Mouse (Mus musculus): Measurements from ENCODE around the gene Tshz2. TPM values are rescaled to one million over a fixed set of nuclear protein-coding genes. Genes with fewer than 3 reads are reported as not detected.

The Tshz2 gene
- polyA plus RNA-seq (2012) = 0.01 TPM in 1 of 2 replicates, not detected in the other

DNA sequence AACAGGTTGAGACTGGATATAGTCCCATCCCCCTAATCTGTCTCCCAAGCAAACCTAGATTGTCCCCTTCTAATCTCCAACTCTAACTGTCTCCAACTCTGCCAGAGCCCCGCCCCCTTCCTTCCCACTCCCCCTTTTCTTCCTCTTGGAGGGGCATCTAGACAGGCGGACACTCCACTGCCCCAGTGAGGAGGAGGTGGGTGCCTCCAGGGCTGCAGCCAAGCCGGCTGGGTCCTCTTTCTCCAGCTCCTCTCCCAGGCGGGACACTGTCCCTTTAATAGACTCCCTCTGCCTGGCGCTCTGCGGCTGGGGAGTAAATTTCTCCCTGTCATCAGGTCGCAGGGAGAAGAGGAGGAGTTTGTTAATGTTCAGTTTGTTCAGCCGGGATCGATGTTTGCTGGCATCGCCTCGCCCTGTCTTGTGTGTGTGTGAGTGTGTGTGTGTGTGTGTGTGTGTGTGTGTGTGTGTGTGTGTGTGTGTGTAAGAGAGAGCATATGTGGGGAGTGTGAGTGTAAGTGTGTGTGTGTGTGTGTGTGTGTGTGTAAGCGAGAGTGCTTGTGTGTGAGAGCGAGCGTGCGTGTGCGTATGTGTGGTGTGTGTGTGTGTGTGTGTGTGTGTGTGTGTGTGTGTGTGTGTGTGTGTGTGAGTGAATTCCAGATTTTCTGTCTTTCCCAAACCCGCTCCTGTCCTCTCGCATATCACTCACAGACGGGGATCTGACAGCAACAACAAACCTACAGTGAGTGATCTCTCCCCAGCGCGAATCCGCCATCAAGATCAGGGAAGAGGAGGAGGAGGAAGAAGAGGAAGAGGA lies at the start of gene Tshz2:
TSS of gene Tshz2 (plus strand) at position 676 of the 814 bp plus-strand sequence.

DNA sequence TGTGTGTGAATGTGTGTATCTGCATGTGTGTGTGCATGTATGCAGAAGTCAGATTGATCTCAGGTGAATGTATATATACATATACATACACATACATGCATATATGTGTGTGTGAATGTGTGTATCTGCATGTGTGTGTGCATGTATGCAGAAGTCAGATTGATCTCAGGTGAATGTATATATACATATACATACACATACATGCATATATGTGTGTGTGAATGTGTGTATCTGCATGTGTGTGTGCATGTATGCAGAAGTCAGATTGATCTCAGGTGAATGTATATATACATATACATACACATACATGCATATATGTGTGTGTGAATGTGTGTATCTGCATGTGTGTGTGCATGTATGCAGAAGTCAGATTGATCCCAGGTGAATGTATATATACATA lies 45.2 kb upstream of the Tshz2 start, which contains the start of gene Gm11011:
TSS of gene Gm11011 (minus strand) at position 101 of the 400 bp plus-strand sequence.

Other genes with a start within 250 kb of the Tshz2 start
- gene Gm11011, start 45.3 kb upstream of the Tshz2 start, polyA plus RNA-seq (2012) = not detected in 2 replicates

Measured in megakaryocyte-erythroid progenitor cell, adult 5 weeks (primary cell).